Mouse (Mus musculus): ENCODE results near the gene Itm2b. TPM values are rescaled to one million over a fixed set of nuclear protein-coding genes. Genes with fewer than 3 reads are reported as not detected.
A peak's percentile ranks its signal among the peaks of the same experiment; 100 is the strongest.

The Itm2b gene
- total and polyA plus RNA-seq, 3 experiments = 190 to 305 (median 254) TPM

- H3K27me3 ChIP-seq (replicated peaks) = no peaks in the 10 kb centered on the region
- no peak overlapping the region for H3K4me3 ChIP-seq (replicated peaks in 1 of 3; ENCODE audit: low read depth in 2 of 3, low read length in 2 of 3, poor library complexity in 1 of 3)
- TF ChIP-seq JUND (conservative IDR thresholded peaks at IDR 0.05; ENCODE audit: low read depth, low read length) = no peak
- TF ChIP-seq MAFK (IDR thresholded peaks at IDR 0.05; ENCODE audit: insufficient replicate concordance, low read length) = peak; percentile 47; the same call in 1 of the 2 replicates
- DNase-seq (ENCODE audit: extremely low read depth) = no peak
- H3K4me2 ChIP-seq (ENCODE audit: insufficient read depth, low read depth, poor library complexity, severe bottlenecking) = no peak overlapping the region
- dilution Hi-C loops (cut with MboI; ENCODE audit: extremely low pct_ligation_motif_present, extremely low pct_unique_long_range_greater_than_20kb, low sequenced_read_pairs) = no loop called here
- H3K79me2 ChIP-seq (replicated peaks; ENCODE audit: control insufficient read depth, extremely low read depth, insufficient read depth, poor library complexity, severe bottlenecking) = no peaks in the 10 kb centered on the region
- H3K9me3 ChIP-seq (replicated peaks; ENCODE audit: low read length) = no peaks in the 10 kb centered on the region
- H3K27ac ChIP-seq (ENCODE audit: insufficient read depth, low read depth) = no peak overlapping the region
- 0 out of 2 replicates have a peak overlapping the region, but pooled peaks have one; percentile 22 for H3K9ac ChIP-seq (ENCODE audit: insufficient read depth, low read depth)
- in situ Hi-C loops (cut with MboI; ENCODE audit: low pct_ligation_motif_present, low pct_unique_long_range_greater_than_20kb, low sequenced_read_pairs) = no loop called here
- H3K4me1 ChIP-seq (ENCODE audit: control insufficient read depth in 1 of 2, insufficient read depth in 2 of 2) = peaks cover 8 to 15% of the 10 kb centered on the region in 2 experiments; a peak in 3 of 4 replicates
- H3K36me3 ChIP-seq (replicated peaks in 1 of 2; ENCODE audit: control insufficient read depth in 1 of 2, insufficient read depth in 1 of 2, low read length in 1 of 2) = no peaks in the 10 kb centered on the region
These were observed 17.4 kb upstream of the Itm2b start for GRCm38 (mm10) chr14:73402296-73403035.

- no peak overlapping the region for H3K27ac ChIP-seq (ENCODE audit: insufficient read depth, low read depth)
- peaks cover 8 to 15% of the 10 kb centered on the region in 2 experiments; a peak in 3 of 4 replicates for H3K4me1 ChIP-seq (ENCODE audit: control insufficient read depth in 1 of 2, insufficient read depth in 2 of 2)
These were observed 16.3 kb upstream of the Itm2b start for GRCm38 (mm10) chr14:73401408-73401807.

GRCm38 (mm10) chr14:73399866-73400618 lies 15.0 kb upstream of the Itm2b start:
- H3K4me2 ChIP-seq (ENCODE audit: insufficient read depth, low read depth, poor library complexity, severe bottlenecking) = no peak overlapping the region
- no peak for DNase-seq (ENCODE audit: extremely low read depth)
- TF ChIP-seq JUN (IDR thresholded peaks at IDR 0.05; ENCODE audit: insufficient read depth, low read depth, low read length) (no peak), UBTF (IDR thresholded peaks at IDR 0.05; ENCODE audit: low read depth, low read length) (no peak), MXI1 (IDR thresholded peaks at IDR 0.05; ENCODE audit: low read depth, low read length) (no peak), GABPA (IDR thresholded peaks at IDR 0.05; ENCODE audit: insufficient replicate concordance, low read depth, low read length) (no peak), SIN3A (IDR thresholded peaks at IDR 0.05; ENCODE audit: low read length) (no peak), EP300 (IDR thresholded peaks at IDR 0.05; ENCODE audit: low read length) (no peak), NRF1 (IDR thresholded peaks at IDR 0.05; ENCODE audit: low read depth, low read length) (no peak), IRF4 (IDR thresholded peaks at IDR 0.05; ENCODE audit: low read depth, low read length) (no peak), SMC3 (IDR thresholded peaks at IDR 0.05; ENCODE audit: low read depth, low read length) (no peak), TCF12 (IDR thresholded peaks at IDR 0.05; ENCODE audit: low read depth, low read length) (no peak), ZKSCAN1 (IDR thresholded peaks at IDR 0.05; ENCODE audit: borderline replicate concordance, low read depth, low read length) (no peak)
- dilution Hi-C loops (cut with MboI; ENCODE audit: extremely low pct_ligation_motif_present, extremely low pct_unique_long_range_greater_than_20kb, low sequenced_read_pairs) (no loop called here), in situ Hi-C loops (cut with MboI; ENCODE audit: low pct_ligation_motif_present, low pct_unique_long_range_greater_than_20kb, low sequenced_read_pairs) (no loop called here)
- H3K27ac ChIP-seq (ENCODE audit: insufficient read depth, low read depth) = no peak overlapping the region
- no peaks in the 10 kb centered on the region for H3K36me3 ChIP-seq (replicated peaks in 1 of 2; ENCODE audit: control insufficient read depth in 1 of 2, insufficient read depth in 1 of 2, low read length in 1 of 2)
- H3K4me1 ChIP-seq (ENCODE audit: control insufficient read depth in 1 of 2, insufficient read depth in 2 of 2) = peaks cover 8 to 15% of the 10 kb centered on the region in 2 experiments; a peak in 3 of 4 replicates
- H3K4me3 ChIP-seq (replicated peaks in 1 of 3; ENCODE audit: low read depth in 2 of 3, low read length in 2 of 3, poor library complexity in 1 of 3) = no peak overlapping the region
- H3K79me2 ChIP-seq (replicated peaks; ENCODE audit: control insufficient read depth, extremely low read depth, insufficient read depth, poor library complexity, severe bottlenecking) = no peaks in the 10 kb centered on the region
- H3K27me3 ChIP-seq (replicated peaks) = no peaks in the 10 kb centered on the region
- H3K9ac ChIP-seq (ENCODE audit: insufficient read depth, low read depth) = no peak overlapping the region
- H3K9me3 ChIP-seq (replicated peaks; ENCODE audit: low read length) = no peaks in the 10 kb centered on the region

More at GRCm38 (mm10) chr14:73401408-73401807, 16.3 kb upstream of the Itm2b start:
- in situ Hi-C loops (cut with MboI; ENCODE audit: low pct_ligation_motif_present, low pct_unique_long_range_greater_than_20kb, low sequenced_read_pairs) (no loop called here), dilution Hi-C loops (cut with MboI; ENCODE audit: extremely low pct_ligation_motif_present, extremely low pct_unique_long_range_greater_than_20kb, low sequenced_read_pairs) (no loop called here)
- TF ChIP-seq TCF12 (IDR thresholded peaks at IDR 0.05; ENCODE audit: low read depth, low read length) (no peak), GABPA (IDR thresholded peaks at IDR 0.05; ENCODE audit: insufficient replicate concordance, low read depth, low read length) (no peak), JUN (IDR thresholded peaks at IDR 0.05; ENCODE audit: insufficient read depth, low read depth, low read length) (no peak), ETS1 (conservative IDR thresholded peaks at IDR 0.05; ENCODE audit: low read depth, low read length) (no peak)
- H3K9ac ChIP-seq (ENCODE audit: insufficient read depth, low read depth) = no peak overlapping the region
- no peak overlapping the region; the same call in 1 of the 2 replicates for H3K4me2 ChIP-seq (ENCODE audit: insufficient read depth, low read depth, poor library complexity, severe bottlenecking)
- DNase-seq (ENCODE audit: extremely low read depth) = no peak
- no peaks in the 10 kb centered on the region for H3K9me3 ChIP-seq (replicated peaks; ENCODE audit: low read length)
- no peaks in the 10 kb centered on the region for H3K79me2 ChIP-seq (replicated peaks; ENCODE audit: control insufficient read depth, extremely low read depth, insufficient read depth, poor library complexity, severe bottlenecking)
- H3K4me3 ChIP-seq (replicated peaks in 1 of 3; ENCODE audit: low read depth in 2 of 3, low read length in 2 of 3, poor library complexity in 1 of 3) = no peak overlapping the region
- no peaks in the 10 kb centered on the region for H3K27me3 ChIP-seq (replicated peaks)
- no peaks in the 10 kb centered on the region for H3K36me3 ChIP-seq (replicated peaks in 1 of 2; ENCODE audit: control insufficient read depth in 1 of 2, insufficient read depth in 1 of 2, low read length in 1 of 2)

Measured in CH12.LX (cell line).